Mouse (Mus musculus) induced T-regulatory cell, adult 2 months (primary cell): ENCODE measurements around the gene Fndc10.

Experiments used
- DNase-seq: peaks from one replicate; pipeline ENCODE4 v3.0.0-alpha.2; 2012; ENCODE audit warnings: low read depth

Fndc10 gene

DNA sequence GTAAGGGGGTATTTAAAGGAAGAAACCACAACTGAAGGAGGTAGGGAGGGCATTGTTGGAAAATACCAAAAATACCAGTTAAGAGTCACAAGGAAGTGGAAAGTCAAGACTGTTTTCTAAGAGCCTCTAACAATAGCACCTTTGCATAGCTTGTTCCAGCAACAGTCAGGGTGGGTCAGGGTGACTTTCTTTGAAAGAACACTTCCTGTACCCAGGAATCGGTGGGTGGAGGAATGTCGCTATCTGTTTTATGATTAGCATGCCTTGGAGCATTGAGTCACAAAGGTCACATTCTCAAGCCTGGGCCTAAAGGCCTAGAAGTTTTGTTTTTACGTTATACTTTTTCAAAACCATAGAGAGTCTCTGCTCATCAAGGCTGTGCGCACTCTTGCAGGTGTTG is 6.4 kb upstream of the Fndc10 start:
- peak; percentile 41 for DNase-seq

DNA sequence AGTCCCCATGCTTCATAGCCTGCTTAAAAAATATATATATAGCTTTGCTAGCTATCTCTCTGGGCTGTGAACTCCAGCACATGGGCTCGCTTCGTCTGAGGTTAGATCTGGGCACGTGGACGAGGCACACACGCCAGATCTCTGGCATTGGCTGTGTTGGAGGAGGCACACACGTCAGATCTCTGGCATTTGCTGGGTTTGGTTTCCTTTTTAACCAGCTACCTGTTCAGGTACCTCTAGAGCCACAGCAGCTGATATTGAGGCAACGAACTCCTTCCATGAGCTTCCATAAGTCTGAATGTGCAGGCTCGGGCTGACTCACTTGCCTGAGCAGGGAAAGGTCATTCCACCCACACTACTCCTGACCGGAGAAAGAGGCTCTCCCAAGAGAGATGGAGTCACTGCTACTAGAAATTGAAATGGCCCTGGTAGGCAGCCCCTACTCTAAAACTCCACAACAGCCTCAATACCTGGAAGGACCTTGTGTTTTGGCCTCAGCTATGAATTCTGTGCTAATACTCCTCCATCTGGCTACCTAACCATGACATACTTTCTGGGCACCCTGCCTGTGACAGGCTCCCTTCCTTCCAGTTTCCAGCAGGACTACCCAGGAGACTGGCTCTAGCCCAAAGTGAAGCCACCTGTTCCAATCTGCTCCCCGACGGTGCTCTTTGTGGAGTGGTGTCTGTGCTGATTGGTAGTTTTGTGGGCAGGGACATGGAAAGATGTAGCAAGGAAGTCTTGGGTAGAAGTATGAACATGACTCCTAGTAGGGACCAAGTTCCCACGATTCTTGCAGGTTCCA is 3.4 kb upstream of the Fndc10 start:
- no peak for DNase-seq

DNA sequence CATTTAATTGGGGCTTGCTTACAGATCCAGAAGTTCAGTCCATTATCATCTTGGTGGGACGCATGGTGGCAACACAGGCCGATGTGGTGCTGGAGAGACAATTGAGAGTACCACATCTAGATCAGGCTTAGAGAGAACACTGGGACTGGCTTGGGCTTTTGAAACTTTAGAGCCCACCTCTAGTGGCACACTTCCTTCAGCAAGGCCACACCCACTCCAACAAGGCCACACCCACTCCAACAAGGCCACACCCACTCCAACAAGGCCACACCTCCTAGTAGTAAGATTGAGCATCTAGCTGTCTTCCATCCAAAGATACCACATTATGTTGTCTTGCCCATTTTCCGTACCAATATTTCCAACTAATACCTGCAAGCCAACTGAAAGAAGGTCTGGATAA is 1.7 kb upstream of the Fndc10 start:
- DNase-seq = peak; percentile 45

DNA sequence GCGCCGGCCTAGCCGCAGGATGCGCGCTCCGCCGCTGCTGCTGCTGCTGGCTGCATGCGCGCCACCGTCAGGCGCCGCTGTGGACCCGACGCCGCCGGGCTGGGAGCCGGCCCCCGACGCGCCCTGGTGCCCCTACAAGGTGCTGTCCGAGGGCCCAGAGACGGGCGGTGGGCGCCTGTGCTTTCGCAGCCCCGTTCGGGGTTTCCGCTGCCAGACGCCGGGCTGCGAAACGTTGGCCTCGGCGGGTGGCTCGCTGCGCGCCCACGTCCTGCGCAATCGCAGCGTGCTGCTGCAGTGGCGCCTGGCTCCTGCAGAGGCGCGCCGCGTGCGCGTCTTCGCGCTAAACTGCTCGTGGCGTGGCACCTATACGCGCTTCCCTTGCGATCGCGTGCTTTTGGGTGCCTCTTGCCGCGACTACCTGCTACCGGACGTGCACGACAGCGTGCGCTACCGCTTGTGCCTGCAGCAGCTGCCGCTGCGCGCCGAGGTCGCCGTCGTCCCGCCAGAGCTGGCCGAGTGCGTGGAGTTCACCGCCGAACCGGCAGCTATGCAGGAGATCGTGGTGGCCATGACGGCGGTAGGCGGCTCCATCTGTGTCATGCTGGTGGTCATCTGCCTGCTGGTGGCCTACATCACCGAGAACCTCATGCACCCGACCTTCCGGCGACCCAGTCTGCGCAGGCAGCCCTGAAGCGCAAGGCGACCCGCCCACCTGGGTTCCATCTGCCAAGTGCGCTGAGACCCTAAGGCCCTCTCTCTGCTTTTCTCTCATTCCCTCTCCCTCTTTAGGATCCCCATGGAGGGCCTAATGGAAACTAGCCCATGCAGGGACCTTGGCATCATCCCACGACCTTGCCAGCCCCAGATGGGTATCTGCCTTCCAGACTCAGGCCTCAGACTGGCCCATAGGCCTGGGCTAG is 600 bp downstream of the Fndc10 start:
- DNase-seq = peak; percentile 89

DNA sequence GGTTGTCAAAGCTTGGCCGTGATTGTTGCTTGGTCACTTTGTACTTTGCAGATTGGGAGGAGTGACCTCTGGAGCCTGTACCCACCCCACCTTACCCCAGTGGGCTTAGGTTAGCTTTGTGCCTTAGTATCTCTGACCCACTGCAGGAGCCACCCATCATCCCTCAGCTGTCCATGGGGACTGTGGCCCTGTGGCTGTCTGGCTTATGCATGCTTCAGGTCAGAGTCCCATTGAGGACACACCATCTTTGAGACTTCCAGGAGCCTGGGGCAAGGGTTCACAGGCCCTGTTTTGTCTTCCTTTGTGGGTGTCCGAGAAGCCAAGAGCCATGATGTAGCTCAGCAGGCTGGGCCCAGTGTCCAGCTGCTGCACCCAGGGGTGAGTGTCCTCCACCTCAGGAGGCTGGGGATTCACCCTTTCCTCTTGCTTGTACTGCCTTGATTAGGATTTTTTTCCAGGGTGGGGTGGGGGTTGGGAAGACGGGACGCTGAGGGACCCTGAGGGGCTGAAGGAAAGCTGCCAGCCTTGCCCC is 1.5 kb downstream of the Fndc10 start:
- no peak for DNase-seq

DNA sequence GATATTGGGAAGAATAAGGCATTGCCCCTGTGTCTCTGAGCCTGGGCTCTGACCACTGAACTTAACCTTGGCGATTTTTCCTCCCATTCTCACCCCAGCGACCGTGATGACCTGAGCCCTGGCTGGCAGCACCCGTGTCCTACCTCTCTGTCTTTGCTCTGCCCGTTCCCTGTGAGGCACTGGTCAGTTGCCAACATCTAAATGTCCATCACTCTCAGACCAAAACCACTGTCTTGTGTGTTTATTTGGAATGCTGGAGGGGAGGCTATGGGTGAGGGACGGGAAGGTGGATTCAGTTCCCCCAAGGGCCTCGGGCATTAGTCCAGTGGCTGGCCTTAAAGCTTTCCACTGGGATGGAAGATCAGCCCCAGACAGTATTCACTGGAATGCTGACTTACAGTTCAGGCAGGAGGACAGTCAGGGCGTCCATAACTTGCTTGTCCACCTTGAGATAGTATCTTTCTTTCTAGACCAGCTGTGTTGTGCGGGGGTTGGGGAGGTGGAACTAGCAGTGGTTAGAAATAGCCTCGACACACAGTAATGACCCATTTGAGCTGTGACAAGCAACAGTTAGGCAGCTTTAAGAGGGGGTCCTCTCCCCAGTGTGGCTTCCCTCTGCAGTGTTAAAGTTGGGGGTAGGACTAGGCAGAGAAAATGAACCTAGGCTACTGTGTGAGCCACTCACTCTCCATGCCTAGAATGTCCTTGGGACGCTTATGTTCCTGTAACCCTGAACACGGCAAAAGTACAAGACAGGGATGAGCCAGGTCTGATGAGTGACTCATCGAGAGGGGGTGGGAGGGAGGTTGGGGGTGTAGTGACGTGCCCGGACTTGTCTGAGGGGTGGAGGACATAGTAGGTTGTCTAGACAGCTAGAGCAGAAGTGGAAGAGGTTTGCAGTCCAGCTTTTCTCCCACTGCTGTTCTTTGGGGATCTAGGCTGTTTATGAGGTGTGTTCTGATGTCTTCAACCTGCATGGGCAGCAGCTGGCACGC is 2.4 kb downstream of the Fndc10 start:
- no peak for DNase-seq

GRCm38 (mm10) chr4:155700425-155700824 is 6.3 kb downstream of the Fndc10 start:
- peak; percentile 78 for DNase-seq

DNA sequence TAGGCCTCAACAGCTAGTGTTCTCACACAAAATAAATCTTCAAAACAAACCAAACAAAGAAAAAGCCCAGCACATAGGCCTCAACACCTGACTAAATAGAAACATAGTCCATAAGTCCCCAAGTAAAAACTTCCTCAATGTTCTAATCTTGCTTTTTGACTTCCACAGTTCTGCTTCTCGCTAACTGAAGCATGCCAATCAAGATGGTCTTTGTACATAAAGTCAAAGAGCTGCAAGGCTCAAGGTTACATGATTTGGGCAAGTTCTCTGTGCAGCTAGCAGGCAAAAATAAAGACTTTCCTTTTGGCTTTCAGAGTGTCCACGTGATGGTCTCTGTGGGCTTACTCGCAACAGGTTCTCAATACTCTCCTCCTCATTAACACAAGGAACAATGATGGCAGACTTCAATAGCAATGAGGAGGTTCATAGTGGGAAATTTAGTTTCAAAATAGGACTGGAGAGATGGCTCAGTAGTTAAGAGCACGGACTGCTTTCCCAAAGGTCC is 9.3 kb downstream of the Fndc10 start:
- DNase-seq = no peak

DNA sequence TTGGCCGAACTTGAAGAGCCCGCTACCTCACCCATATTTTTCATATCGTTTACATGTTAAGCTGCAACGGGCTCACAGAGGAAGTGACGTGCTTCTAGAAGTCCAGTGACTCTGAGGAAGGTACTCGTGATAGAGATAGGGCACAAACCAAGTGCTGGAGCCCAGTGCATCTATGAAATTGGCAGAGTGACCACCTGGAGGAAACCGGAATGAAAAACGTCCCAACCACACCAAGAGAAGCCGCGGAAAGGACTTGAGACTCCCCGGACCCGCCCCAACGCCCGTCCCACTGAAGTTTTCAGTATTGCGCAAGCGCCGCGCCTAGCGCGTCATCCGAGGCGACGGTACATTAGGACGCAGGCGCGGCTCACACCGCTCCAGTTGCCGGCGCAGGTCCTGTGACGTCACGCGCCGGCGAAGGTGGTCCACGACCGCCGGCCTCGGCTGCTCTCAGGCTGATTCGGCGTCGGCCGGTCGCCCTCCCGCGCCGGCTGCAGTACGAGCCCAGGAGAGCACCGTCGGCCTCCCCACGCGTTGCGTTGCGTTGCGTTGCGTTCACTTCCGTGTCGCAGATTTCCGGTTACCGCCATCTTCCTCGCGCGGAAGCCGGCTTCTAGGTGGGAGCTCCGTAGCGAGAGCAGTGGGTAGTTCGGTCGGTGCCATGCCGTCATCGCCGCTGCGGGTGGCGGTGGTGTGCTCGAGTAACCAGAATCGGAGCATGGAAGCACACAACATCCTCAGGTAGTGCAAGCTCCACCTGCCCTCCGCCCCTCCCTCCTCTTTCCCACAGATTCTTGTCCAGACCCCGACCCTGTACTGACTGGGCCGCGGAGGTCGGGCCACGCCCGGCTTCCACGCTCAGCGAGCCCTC is 10.8 kb downstream of the Fndc10 start, which contains the start of gene Ssu72:
Ssu72 (plus strand) TSS at position 80 of the 871 bp plus-strand sequence.
- peak; percentile 98 for DNase-seq

DNA sequence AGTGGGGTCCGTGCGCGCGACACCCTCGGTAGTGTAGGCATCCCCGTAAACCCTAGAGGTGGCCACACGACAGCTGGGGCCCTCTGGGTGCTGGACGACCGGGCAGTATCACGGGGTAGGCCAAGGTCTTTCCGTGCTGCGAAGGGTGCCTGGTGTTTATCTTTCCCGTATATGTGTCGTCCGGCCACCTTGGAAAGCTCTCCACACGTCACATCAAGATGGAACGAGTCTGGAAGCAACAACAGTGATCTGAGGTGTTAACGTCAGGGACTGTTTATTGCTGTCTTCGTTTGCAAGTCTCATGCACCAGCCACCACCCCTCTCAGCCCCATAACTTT is 11.4 kb downstream of the Fndc10 start:
- peak; percentile 74 for DNase-seq

DNA sequence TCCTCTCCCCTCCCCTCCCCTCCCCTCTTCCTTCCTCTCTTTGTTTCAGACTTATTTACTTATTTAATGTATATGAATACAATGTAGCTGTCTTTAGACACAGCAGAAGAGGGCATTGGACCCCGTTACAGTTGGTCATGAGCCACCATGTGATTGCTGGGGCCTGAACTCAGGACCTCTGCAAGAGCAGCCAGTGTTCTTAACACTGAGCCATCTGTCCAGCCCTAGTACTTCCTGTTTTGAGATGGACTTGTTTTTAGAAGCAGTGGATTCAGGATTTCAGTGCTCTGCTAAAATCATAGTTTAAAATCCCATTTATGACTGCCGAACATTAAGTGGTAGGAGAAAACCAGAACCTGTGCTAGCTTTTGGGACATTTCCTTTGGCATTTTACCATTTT is 14.4 kb downstream of the Fndc10 start:
- DNase-seq = no peak

DNA sequence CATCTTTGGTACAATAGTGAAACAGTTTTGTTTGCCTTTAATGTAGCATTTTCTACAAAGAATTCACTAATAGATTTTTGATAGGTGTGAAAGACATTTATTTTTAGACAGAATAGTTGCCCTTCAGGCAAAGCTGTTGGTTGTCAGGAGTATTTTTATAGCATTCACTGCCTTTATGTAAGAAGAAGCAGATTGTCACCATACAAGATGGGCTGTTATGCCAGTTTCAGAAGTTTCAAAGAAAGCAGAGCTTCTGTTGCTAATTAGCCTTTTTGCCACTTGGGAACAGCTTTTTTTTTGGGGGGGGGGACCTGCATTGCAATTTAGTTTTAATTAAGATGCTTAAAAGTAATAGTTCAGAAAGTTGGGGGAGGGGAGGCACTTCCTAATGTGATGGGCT is 14.8 kb downstream of the Fndc10 start:
- no peak for DNase-seq

- DNase-seq = no peak
Measured at GRCm38 (mm10) chr4:155710521-155711252, 16.5 kb downstream of the Fndc10 start.

GRCm38 (mm10) chr4:155721668-155722083 is 27.5 kb downstream of the Fndc10 start:
- DNase-seq = peak; percentile 68

- no peak for DNase-seq
Measured at GRCm38 (mm10) chr4:155727993-155728392, 33.9 kb downstream of the Fndc10 start.

GRCm38 (mm10) chr4:155733267-155733666 is 39.1 kb downstream of the Fndc10 start:
- no peak for DNase-seq

GRCm38 (mm10) chr4:155734350-155734941 is 40.3 kb downstream of the Fndc10 start, which contains the start of gene Tmem240:
Tmem240 (plus strand) TSS chr4:155734800.
- peak; percentile 89 for DNase-seq

- DNase-seq = peak; percentile 65
Measured at GRCm38 (mm10) chr4:155734951-155735702, 41.0 kb downstream of the Fndc10 start.
